Mouse (Mus musculus) adrenal gland, adult 8-10 months (tissue): ENCODE data around the gene Pikfyve. TPM values are rescaled to one million over a fixed set of nuclear protein-coding genes. Genes with fewer than 3 reads are reported as not detected.
A peak's percentile ranks its signal among the peaks of the same experiment; 100 is the strongest.
"Not testable (repeated sequence)": the region's sequence is repeated elsewhere in the genome, so short reads cannot be mapped to it uniquely, and the experiment has no call there.

ENCODE experiments used
- DNase-seq: peaks from one replicate; pipeline ENCODE4 v3.0.0; 2022
- total RNA-seq, 4 experiments: library from RNA; stranded (reverse); gene quantifications; 2 replicates each; pipeline ENCODE4 v1.2.4; 2022

Gene Pikfyve
- total RNA-seq, 4 experiments from 2014 or later = 36.5 to 49.2 (median 40.3) TPM

- DNase-seq = no peak
Measured at GRCm38 (mm10) chr1:65185524-65186205, 818 bp upstream of the Pikfyve start.

GRCm38 (mm10) chr1:65187074-65187430, 569 bp downstream of the Pikfyve start:
- no peak for DNase-seq

DNA sequence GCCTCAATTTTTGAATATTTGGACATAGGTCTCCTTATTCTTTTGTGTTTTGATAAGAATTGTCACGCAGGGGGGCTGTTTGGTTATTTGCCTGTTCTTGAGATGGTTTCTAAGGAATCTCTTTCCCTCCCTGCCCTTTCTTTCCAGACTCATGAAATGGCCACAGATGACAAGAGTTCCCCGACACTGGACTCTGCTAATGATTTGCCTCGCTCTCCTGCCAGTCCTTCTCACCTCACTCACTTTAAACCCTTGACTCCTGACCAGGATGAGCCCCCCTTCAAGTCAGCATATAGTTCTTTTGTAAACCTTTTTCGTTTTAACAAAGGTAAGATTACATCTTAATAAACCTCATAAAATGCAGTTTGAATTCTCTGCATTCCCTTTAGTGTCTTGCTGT, 3.7 kb downstream of the Pikfyve start:
- no peak for DNase-seq

DNA sequence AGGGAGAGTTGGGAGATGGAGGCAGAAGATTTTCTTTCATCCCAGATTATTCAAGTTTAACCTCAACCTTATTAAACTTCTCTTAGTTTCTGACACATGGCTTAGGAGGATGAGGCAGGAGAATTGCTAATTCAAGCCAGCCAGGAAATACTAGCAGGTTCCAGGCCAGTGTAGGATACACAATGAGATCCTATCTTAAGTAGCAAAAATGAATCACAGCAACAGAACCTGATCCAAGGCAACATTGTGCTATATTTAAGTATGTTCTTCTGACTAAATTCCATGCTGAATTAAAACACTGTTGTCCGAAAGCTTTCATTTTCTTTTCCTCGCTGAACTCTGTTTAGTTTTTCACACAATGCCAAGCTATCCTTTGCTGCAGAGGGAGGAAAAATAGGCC, 6.7 kb downstream of the Pikfyve start:
- no peak for DNase-seq

- DNase-seq = no peak
Measured at GRCm38 (mm10) chr1:65198425-65198824, 11.9 kb downstream of the Pikfyve start.

DNA sequence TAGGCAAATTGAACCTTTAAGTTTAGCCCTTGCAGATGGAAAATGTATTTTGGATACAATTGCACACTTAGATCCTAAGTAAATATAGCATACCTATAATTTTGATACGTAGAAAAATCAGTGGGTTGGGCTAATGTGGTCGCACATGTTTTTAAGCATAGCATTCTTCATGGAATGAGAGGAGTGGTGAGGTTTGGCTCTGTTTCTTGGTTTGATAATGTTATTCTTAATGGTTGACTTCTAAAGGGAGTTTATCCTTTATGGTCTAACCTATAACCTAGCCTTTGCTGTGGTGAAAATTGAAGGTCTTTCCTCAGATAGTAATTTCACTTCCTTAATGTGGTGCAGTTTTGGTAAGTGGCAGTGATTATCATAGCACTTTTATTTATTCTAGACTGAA, 12.4 kb downstream of the Pikfyve start:
- DNase-seq = no peak

DNA sequence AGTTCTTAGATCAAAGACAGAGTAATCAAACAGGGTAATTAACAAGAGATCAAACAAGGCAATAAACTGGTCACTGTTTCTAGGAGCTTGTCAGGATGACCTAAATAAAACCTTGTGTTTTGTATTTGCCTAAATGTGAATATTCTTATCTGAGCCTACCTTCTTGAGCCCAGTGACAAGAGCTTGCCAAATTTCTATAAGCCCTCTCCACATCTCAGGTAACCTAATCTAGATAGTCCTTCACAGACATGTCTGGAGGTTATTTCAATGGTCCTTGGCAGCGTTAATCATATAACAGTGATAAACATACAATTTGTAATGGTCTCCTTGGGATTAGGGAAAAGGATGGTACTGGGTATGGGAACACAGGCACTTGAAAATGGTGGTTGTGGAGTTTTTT, 17.8 kb downstream of the Pikfyve start:
- no peak for DNase-seq

GRCm38 (mm10) chr1:65213214-65213613, 26.7 kb downstream of the Pikfyve start:
- no peak for DNase-seq

DNA sequence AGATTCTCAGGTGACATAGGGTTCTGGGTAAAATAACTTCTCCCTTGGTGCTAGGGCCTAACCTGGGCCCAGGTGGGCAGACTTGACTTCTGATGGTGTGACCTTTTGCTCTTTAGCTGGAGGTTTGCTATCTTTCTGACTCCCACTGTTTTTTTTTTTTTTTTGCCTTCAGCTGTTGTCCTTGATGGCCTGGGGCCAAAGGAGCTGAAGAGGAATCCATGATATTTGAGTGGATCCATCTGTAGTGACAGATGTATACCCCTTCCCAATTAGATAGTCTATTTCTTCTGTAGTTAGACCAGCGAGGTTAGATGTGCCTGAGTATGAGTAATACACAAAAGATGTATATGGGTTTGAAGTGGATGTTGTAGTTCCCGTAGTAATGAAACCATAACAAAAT, 31.1 kb downstream of the Pikfyve start:
- no peak for DNase-seq

DNA sequence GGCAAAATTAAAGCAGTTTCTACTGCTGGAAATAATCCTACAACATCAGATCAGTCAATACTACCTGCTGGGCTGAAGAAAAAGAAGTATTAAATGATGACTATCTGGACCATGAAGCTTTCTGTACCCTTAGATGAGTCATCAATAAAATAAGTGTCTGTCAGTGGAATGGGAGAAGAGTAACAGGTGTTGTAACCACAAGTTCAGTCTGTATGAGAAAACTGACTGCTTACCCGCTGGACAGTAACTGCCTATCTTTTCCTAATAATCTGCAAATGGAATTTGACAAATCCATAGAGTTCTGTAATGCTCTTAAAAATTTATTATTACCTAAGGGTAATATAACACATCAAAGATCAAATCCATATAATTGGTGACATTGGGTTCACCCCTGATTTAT, 31.5 kb downstream of the Pikfyve start:
- no peak for DNase-seq

DNA sequence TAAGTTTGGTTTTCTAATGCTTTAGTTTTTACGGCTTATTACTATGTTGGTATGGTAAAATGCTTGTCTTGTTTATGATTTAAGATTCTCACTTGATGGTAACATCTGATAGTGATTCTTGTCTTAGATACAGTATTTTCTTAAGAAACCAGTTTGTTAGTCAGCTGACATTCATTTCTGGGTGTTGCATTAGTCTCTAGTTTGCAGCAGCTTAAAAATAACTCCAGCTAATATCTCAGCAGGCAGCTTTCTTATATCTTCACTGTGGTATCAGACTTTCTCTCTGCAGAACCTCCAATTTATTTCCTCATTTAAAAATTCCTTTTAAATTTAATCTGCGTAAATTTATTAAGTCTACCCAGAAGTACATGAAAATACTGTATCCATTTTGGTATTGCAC, 37.2 kb downstream of the Pikfyve start:
- DNase-seq = no peak

GRCm38 (mm10) chr1:65227681-65228080, 41.2 kb downstream of the Pikfyve start:
- no peak for DNase-seq

GRCm38 (mm10) chr1:65229768-65230167, 43.3 kb downstream of the Pikfyve start:
- not testable (repeated sequence) for DNase-seq

- no peak for DNase-seq
Measured at GRCm38 (mm10) chr1:65230566-65230965, 44.1 kb downstream of the Pikfyve start.

DNA sequence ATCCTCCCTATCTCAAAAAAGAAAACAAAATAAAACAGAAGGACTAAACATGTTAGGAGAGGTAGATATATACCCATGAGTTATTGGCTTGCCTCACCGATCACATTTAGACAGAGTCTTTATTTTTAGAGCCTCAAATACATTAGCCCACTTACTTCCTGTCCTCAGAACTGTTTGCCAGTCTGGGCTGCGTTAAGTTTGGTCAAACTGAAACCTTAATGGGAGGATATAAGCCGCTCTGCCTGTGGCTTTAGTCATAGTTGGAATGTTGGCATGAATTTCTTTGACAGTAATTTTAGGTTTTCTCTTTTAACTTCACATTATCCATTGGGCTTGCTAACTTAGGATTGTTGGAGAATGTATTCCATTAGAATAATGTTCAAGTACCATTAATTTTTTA, 51.2 kb downstream of the Pikfyve start:
- no peak for DNase-seq

GRCm38 (mm10) chr1:65245637-65246036, 59.2 kb downstream of the Pikfyve start:
- DNase-seq = peak; percentile 12

DNA sequence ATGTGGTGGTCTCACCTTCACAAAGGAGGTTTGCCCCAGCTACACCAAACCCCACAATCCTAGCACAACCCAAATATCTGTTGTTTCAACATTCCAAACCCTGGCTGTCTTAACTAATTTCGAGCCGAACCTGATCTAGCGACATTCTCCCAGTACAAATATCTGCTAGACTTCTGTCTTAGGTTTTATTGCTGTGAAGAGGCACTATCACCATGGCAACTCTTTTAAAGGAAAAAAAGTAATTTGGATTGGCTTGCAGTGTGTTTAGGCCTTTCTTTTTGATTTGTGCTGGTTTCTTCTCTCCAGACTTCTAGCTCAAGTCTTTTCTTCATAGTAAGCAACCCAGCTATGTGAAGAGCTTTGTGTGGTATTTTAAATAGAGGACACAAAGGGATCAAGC, 94.0 kb downstream of the Pikfyve start:
- DNase-seq = no peak

DNA sequence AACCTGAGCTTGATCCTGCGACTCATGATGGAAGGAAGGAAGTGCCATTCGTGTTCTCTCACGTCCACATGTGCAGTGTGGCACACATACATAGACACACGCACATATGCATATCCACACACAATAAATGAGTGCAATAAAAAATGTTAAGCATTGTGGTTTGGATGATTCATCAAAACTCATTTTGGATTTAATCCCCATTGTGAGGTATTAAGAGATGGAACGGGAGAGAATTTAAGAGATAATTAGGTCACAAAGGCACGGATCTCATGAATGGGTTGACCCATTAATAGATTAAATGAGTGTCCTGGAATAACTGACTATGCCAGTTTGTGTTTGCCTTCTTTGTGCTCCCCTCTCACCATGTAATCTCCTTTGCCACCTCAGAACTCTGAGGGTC, 95.3 kb downstream of the Pikfyve start, which contains the start of gene Pth2r:
Gene Pth2r (plus strand): TSS at position 301 of the 400 bp plus-strand sequence.
- no peak for DNase-seq

GRCm38 (mm10) chr1:65282766-65283165, 96.3 kb downstream of the Pikfyve start:
- peak; percentile 16 for DNase-seq

GRCm38 (mm10) chr1:65308476-65308875, 122.0 kb downstream of the Pikfyve start:
- DNase-seq = peak; percentile 23

DNA sequence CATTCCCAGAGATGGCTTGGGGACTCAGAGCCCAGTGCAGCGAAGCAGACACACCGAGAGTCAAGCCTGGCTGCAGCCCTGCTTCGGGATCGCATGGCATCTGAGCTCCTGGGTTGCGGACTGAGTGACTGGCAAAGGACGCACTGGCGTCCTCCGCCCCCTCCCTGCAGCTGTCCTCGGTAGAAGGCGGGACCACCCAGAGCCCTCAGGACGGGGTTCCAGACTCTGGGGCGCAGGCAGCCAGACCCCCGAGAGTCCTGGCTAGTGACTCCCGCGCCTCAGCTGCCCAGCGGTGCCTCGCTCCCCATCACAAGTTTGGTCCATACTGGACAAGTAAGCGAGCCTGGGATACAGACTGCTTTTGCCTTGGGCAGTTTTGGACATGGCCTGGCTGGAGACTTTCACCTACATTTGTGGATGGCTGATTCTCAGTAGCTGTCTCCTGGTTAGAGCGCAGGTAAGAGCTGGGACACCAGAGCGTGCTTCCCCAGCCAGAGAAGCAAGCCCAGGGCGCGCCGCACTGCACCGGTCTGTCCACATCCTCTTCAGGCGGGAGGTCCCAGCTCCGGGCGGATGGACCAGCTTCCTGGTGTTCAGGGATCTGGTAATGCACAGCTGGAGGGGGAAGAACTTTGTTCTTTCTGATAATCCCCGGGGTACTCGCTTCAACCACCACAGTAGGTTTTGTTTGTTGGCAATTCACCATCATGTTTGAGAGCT, 124.9 kb downstream of the Pikfyve start:
- no peak for DNase-seq

DNA sequence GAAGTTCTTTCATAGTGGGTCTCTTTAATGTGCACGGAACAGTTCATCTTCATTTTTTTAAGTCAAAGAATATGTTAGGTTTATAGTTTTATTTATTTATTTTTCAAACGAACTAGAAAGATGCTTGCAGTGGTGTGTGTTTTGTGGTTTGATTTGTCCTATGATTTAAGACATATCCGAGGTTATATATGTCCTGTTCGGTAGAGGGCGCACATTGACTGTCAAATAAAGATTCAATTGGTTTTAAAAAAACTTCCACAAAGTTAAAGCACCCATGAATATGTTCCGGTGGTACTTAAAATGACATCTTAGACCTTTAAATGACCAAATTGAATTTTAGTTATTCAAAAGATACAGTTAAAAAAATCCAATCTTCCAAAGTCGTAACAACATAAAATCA, 125.6 kb downstream of the Pikfyve start:
- DNase-seq = no peak

DNA sequence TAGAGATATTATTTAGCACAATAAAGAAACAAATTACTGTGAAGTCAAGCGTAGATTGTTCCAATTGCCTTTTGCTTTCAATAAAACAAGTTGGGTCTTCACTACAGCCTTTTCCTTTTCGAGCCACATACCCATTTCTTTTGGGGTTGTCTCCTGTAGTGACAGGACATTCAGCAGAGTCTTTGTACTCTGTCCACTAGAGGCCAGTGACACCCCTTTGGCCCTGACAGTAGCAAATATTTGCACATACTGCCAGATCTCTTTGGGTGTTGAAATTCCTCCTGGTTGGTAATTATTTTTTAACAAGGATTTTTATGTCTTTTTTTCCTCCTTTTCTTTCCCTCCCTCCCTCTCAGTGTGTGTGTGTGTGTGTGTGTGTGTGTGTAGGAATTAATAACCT, 126.4 kb downstream of the Pikfyve start:
- DNase-seq = no peak
